Mouse (Mus musculus) lung, postnatal 0 days (tissue): ENCODE data around the gene Stag1. TPM values are rescaled to one million over a fixed set of nuclear protein-coding genes. Genes with fewer than 3 reads are reported as not detected.

Experiments
- ATAC-seq: fragments of 200-750 bp; cut with Nextera tagmentation; 2 replicates; pipeline ENCODE4 v1.8.0; 2017; ENCODE audit warnings: moderate library complexity
- DNase-seq: peaks from one replicate; pipeline ENCODE4 v3.0.0-alpha.2; 2016; ENCODE audit warnings: low spot score
- H3K27ac ChIP-seq: fragments of 300-500 bp; sonication (generic); 2 replicates; pipeline ENCODE4 v1.5.1; 2014; ENCODE audit warnings: antibody characterized with exemption, mild to moderate bottlenecking, low read length, mixed read lengths
- H3K27me3 ChIP-seq: fragments of 300-500 bp; sonication (generic); replicated peaks from 2 replicates; pipeline ENCODE4 v1.6.1; 2014; ENCODE audit warnings: low read length, mixed read lengths; ENCODE audit not compliant: insufficient read depth
- H3K36me3 ChIP-seq: fragments of 300-500 bp; sonication (generic); 2 replicates; pipeline ENCODE4 v1.6.1; 2014; ENCODE audit warnings: low read length, mixed read lengths; ENCODE audit not compliant: insufficient read depth
- H3K4me1 ChIP-seq: fragments of 300-500 bp; sonication (generic); 2 replicates; pipeline ENCODE4 v1.6.1; 2014; ENCODE audit warnings: antibody characterized with exemption, low read depth, low read length, mixed read lengths; ENCODE audit not compliant: insufficient read depth
- H3K4me2 ChIP-seq: fragments of 300-500 bp; sonication (generic); replicated peaks from 2 replicates; pipeline ENCODE4 v1.6.1; 2014; ENCODE audit warnings: low read depth, mild to moderate bottlenecking, low read length, moderate library complexity, mixed read lengths
- H3K4me3 ChIP-seq: fragments of 300-500 bp; sonication (generic); 2 replicates; pipeline ENCODE4 v1.5.1; 2014; ENCODE audit warnings: low read depth, low read length
- H3K9ac ChIP-seq: fragments of 300-500 bp; sonication (generic); replicated peaks from 2 replicates; pipeline ENCODE4 v1.6.1; 2014; ENCODE audit warnings: low read depth, mild to moderate bottlenecking
- H3K9me3 ChIP-seq: fragments of 300-500 bp; sonication (generic); 2 replicates; pipeline ENCODE4 v1.6.1; 2016; ENCODE audit warnings: low read length, mixed read lengths
- CTCF ChIP-seq: IDR thresholded peaks from 2 replicates; pipeline ENCODE4 v1.5.1; 2016; ENCODE audit warnings: antibody characterized with exemption, mild to moderate bottlenecking
- EP300 ChIP-seq: IDR thresholded peaks from 2 replicates; pipeline ENCODE4 v1.6.1; 2016; ENCODE audit warnings: antibody characterized with exemption, mild to moderate bottlenecking, control low read depth
- WGBS: fragments of 180-500 bp; shearing (Covaris S2); extraction: QIAGEN DNeasy Blood & Tissue Kit; methylation state at CpG from one replicate; pipeline ENCODE4 v1.1.7; 2014; 5-methylcytosine and 5-hydroxymethylcytosine counted together
- polyA plus RNA-seq: library from polyadenylated mRNA; unstranded; fragments of >200 nt; fragmentation: Nextera tagmentation; extraction: Ambion mirVana; gene quantifications from 2 replicates; pipeline ENCODE4 v1.2.1, GENCODE M21; 2015

The Stag1 gene
- polyA plus RNA-seq, 1 experiment from 2014 or later = 38.1 TPM

DNA sequence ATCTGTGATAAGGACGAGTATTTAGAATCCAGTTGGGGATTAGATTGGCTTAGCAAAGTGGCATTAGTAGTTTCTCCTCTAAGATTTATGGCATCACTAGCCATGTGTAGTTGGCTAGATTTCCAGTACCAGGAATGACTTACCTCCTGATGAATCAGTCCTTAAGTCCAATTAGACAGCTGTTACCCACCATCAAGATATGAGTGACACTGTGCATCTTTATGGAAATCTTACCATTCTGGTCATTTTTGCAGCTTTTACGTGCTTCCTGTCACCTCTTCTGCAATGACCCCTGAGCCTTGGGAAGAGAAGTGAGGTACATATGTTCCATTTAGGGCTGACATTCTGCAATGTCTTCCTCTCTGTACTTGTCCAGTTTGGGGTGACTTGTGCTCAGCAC lies 28.7 kb downstream of the Stag1 start:
- TF ChIP-seq CTCF = no peak
- no peak for TF ChIP-seq EP300
- no peak for ATAC-seq
- H3K9me3 ChIP-seq = no peaks in the 10 kb centered on the region
- no peak for DNase-seq
- H3K36me3 ChIP-seq = no peaks in the 10 kb centered on the region
- no peak overlapping the region for H3K4me3 ChIP-seq
- no peak overlapping the region for H3K9ac ChIP-seq
- no peaks in the 10 kb centered on the region for H3K4me1 ChIP-seq
- 67% methylated on average over 2 of the region's 2 CpGs for WGBS
- H3K27me3 ChIP-seq = no peaks in the 10 kb centered on the region
- no peak overlapping the region for H3K4me2 ChIP-seq
- no peak overlapping the region for H3K27ac ChIP-seq

- Histone ChIP-seq H3K4me2 (no peak overlapping the region), H3K27ac (no peak overlapping the region), H3K27me3 (no peaks in the 10 kb centered on the region), H3K9me3 (no peaks in the 10 kb centered on the region), H3K4me1 (peaks cover 5% of the 10 kb centered on the region; the same call in 1 of the 2 replicates), H3K4me3 (no peak overlapping the region), H3K36me3 (no peaks in the 10 kb centered on the region), H3K9ac (no peak overlapping the region)
- no peak for TF ChIP-seq EP300
- TF ChIP-seq CTCF = no peak
- WGBS = 86% methylated on average over 2 of the region's 2 CpGs
- DNase-seq = no peak
- ATAC-seq = no peak
Measured at GRCm38 (mm10) chr9:100640754-100641153, 43.2 kb downstream of the Stag1 start.

DNA sequence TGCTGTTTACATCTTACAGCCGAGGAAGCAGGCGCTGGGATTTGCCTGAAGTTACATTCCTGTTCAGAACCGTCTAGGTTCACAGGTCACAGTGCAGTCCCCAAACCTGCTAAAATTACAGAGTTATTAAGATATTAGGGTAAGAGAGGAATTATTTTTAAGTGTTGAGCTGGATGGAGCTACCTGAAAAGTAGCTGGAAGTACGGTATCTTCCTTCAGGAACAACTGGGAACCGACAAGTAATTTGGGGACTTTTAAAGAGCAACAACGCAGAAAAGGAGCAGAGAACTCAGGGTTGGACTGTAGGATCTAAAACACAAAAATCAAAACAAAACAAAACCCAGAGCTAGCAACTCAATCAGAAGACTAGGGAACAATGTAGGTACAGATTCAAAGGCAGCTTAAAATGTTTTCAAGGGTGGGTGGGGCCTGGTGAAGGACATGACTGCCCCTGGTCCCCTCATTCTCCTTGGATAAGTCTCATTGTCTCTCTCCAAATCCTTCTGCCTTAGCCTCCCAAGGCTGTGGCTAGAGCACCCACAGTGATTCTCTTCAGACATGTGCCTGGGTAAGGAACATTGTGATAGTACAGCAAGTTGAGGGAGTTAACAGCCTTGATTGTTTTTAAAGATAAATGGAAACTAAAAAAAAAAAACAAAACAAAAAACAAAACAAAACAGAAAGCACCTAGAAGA lies 43.9 kb downstream of the Stag1 start:
- peak overlapping the region; percentile 92; the same call in 1 of the 2 replicates for H3K4me3 ChIP-seq
- no peak overlapping the region for H3K9ac ChIP-seq
- DNase-seq (peak; percentile 16), ATAC-seq (no peak)
- peaks cover 5% of the 10 kb centered on the region; the same call in 1 of the 2 replicates for H3K4me1 ChIP-seq
- WGBS = 45% methylated on average over 6 of the region's 6 CpGs
- no peaks in the 10 kb centered on the region for H3K36me3 ChIP-seq
- no peaks in the 10 kb centered on the region for H3K27me3 ChIP-seq
- H3K4me2 ChIP-seq = peak overlapping the region; percentile 69
- peak overlapping the region; percentile 99 for H3K27ac ChIP-seq
- TF ChIP-seq CTCF (no peak), EP300 (no peak)
- H3K9me3 ChIP-seq = no peaks in the 10 kb centered on the region

- TF ChIP-seq CTCF = no peak
- TF ChIP-seq EP300 = 0 out of 2 replicates have a peak, but pooled peaks have one; percentile 1
- H3K36me3 ChIP-seq = no peaks in the 10 kb centered on the region
- no peaks in the 10 kb centered on the region for H3K27me3 ChIP-seq
- peak overlapping the region; percentile 92 for H3K4me3 ChIP-seq
- peaks cover 5% of the 10 kb centered on the region; the same call in 1 of the 2 replicates for H3K4me1 ChIP-seq
- DNase-seq (peak; percentile 90), ATAC-seq (no peak)
- peak overlapping the region; percentile 99 for H3K27ac ChIP-seq
- H3K9ac ChIP-seq = peak overlapping the region; percentile 74
- no peaks in the 10 kb centered on the region for H3K9me3 ChIP-seq
- 1% methylated on average over 16 of the region's 16 CpGs for WGBS
- H3K4me2 ChIP-seq = peak overlapping the region; percentile 69
Measured at GRCm38 (mm10) chr9:100642186-100642839, 44.7 kb downstream of the Stag1 start.

GRCm38 (mm10) chr9:100642840-100643697 lies 45.5 kb downstream of the Stag1 start:
- DNase-seq = peak; percentile 99
- H3K27ac ChIP-seq = peak overlapping the region; percentile 99
- peak; percentile 96 for ATAC-seq
- no peaks in the 10 kb centered on the region for H3K36me3 ChIP-seq
- H3K9me3 ChIP-seq = no peaks in the 10 kb centered on the region
- H3K4me3 ChIP-seq = peak overlapping the region; percentile 92
- H3K4me1 ChIP-seq = peaks cover 5% of the 10 kb centered on the region; the same call in 1 of the 2 replicates
- no peak for TF ChIP-seq EP300
- peak; percentile 97 for TF ChIP-seq CTCF
- no peaks in the 10 kb centered on the region for H3K27me3 ChIP-seq
- peak overlapping the region; percentile 69 for H3K4me2 ChIP-seq
- H3K9ac ChIP-seq = peak overlapping the region; percentile 90
- under 1% methylated on average over 49 of the region's 97 CpGs for WGBS
